Mouse (Mus musculus): ENCODE measurements around the gene Slc25a40. TPM values are rescaled to one million over a fixed set of nuclear protein-coding genes. Genes with fewer than 3 reads are reported as not detected.

Gene Slc25a40
- 3.5 TPM for polyA plus RNA-seq (2012; fragmentation: generic; extraction: Trizol)
- long read RNA-seq, experiment 1, partial matches to known transcripts, result 1 of 8 reads
- long read RNA-seq, experiment 1, other reads (novel, unspliced or antisense), result 2 of 8 reads
- long read RNA-seq, experiment 2, transcript Slc25a40-201 (12 exons, 2,784 nt), result major isoform, 23 of 51 reads
- long read RNA-seq, experiment 2, transcript Slc25a40-202 (11 exons, 2,602 nt), result minor isoform, 11 of 51 reads
- long read RNA-seq, experiment 2, partial matches to known transcripts, result 1 of 51 reads
- long read RNA-seq, experiment 2, other reads (novel, unspliced or antisense), result 16 of 51 reads

DNA sequence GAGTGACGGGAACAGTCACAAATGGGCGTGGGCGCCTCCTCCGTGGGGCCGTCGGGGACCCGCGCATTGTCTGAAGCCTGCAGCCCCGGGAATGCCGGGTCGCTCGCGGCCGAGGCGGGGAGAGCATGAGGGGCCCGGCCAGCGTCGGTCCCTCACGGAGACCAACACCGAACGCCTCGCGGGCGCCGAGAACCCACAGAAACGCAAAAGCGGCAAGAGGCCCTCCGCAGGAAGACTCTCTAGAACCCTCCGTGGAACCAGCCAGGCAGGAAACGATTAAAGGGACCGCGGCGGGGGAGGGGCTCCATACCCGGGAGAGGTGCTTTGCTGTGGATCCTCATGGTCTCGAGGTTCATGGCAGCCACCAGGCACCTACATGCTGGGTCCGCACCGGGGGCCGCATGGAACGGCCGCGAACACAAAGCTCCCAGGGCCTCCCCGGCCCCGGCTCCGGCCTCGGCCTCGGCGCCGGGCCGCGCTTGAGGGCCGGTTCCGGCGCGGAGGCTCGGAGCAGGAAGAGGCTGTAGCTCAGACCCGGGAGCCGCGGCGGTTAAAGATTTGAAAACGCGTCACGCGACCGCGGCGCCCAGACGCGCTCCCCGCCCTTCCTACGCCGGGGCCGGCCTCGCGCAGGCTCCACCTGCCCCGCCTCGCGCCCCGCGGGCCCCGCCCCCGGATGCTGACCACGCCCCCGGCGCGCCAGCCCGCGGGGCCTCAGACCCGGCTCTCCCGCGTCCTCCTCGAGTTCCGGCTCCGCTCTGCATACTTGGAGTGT is at the start of gene Slc25a40, which contains the start of gene Dbf4:
Gene Slc25a40, plus strand, starts transcription at position 694 of the 775 bp plus-strand sequence.
Gene Dbf4, minus strand, starts transcription at position 560 of the 775 bp plus-strand sequence.
- Histone ChIP-seq H3K4me3 (ENCODE audit: insufficient read depth, poor library complexity, severe bottlenecking) (peak within 1 kb of the TSS; percentile 74), H3K27me3 (ENCODE audit: control insufficient read depth, insufficient read depth, insufficient read length) (no peaks in the 10 kb centered on the region), H3K79me2 (ENCODE audit: control insufficient read depth, insufficient read depth) (peaks cover 83% of the 10 kb centered on the region), H3K79me3 (ENCODE audit: low read depth) (peaks cover 50% of the 10 kb centered on the region), H3K36me3 (ENCODE audit: control insufficient read depth, insufficient read depth) (peaks cover 39% of the 10 kb centered on the region), H3ac (ENCODE audit: control insufficient read depth, insufficient read length, low read depth) (peak within 1 kb of the TSS; percentile 98)
- no peak for TF ChIP-seq USF1 (IDR thresholded peaks at IDR 0.05; ENCODE audit: low read depth)
- TF ChIP-seq MAX (IDR thresholded peaks at IDR 0.05), result peak; percentile 36

DNA sequence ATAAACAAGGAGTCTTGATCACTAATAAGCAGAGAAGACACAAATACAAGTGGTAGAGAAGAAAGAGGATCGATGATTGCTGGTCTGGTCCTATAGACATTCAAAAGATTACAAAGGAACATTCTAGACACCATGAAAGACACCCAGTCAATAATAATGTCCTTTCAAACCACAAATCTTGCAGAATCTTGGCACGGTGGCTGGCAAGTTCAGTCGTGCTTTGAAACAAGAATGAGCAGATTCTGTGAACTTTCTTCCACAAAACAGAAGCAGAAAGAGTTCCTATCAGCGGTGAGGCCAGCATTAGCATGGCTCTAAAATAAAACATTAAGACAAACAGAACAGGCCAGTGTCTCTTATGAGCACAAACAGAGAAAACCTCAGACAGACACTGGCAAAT is 49.2 kb upstream of the Slc25a40 start:
- H3K79me3 ChIP-seq (ENCODE audit: low read depth), result no peaks in the 10 kb centered on the region
- H3K79me2 ChIP-seq (ENCODE audit: control insufficient read depth, insufficient read depth), result no peaks in the 10 kb centered on the region
- no peak overlapping the region for H3K4me3 ChIP-seq (ENCODE audit: insufficient read depth, poor library complexity, severe bottlenecking)
- no peaks in the 10 kb centered on the region for H3K36me3 ChIP-seq (ENCODE audit: control insufficient read depth, insufficient read depth)
- TF ChIP-seq CTCF (IDR thresholded peaks at IDR 0.05; ENCODE audit: control insufficient read depth, insufficient read depth, insufficient read length), result no peak
- no peak for TF ChIP-seq MYOG (IDR thresholded peaks at IDR 0.05; ENCODE audit: control insufficient read depth, extremely low read depth, insufficient read length)
- no peak for TF ChIP-seq FOSL1 (IDR thresholded peaks at IDR 0.05; ENCODE audit: insufficient read depth, low read length, poor library complexity, severe bottlenecking)
- no peak for TF ChIP-seq CEBPB (IDR thresholded peaks at IDR 0.05; ENCODE audit: low read depth)
- no peak for TF ChIP-seq MYOD1 (IDR thresholded peaks at IDR 0.05; ENCODE audit: control insufficient read depth, insufficient read length, low read depth)
- TF ChIP-seq USF1 (IDR thresholded peaks at IDR 0.05; ENCODE audit: low read depth), result no peak
- TF ChIP-seq MAX (IDR thresholded peaks at IDR 0.05), result no peak
- H3ac ChIP-seq (ENCODE audit: control insufficient read depth, insufficient read length, low read depth), result no peak overlapping the region
- H3K27me3 ChIP-seq (ENCODE audit: control insufficient read depth, insufficient read depth, insufficient read length), result no peaks in the 10 kb centered on the region

DNA sequence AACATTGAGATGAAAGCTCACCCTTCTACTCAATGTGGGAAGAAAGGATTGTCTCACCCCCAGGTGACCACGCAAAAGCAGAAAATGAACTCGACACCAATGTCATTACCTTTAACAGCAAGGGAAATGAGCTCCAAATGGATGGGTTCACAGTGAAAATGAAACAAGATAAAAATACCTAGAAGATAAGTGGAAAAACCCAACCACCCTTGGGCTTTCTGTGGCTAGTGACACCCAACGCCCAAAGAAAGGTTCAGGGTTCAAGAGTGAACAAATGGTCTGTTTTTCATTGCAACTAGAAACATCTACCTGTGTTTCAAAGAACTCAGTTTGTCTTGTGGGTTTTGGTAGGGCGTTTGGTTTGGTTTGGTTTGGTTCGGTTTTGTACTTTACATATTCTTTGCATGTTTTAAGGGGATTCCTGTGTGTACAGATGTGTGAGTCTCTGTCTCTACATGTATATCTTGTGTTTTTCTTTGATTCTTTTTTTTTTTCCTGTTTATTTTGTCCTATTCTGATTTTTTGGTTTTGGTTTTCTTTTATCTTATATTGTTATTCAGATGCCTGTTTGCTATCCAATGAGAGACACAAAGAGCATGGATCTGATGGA is 48.2 kb upstream of the Slc25a40 start:
- Histone ChIP-seq H3K36me3 (ENCODE audit: control insufficient read depth, insufficient read depth) (no peaks in the 10 kb centered on the region), H3ac (ENCODE audit: control insufficient read depth, insufficient read length, low read depth) (no peak overlapping the region), H3K79me2 (ENCODE audit: control insufficient read depth, insufficient read depth) (no peaks in the 10 kb centered on the region), H3K4me3 (ENCODE audit: insufficient read depth, poor library complexity, severe bottlenecking) (no peak overlapping the region), H3K79me3 (ENCODE audit: low read depth) (no peaks in the 10 kb centered on the region), H3K27me3 (ENCODE audit: control insufficient read depth, insufficient read depth, insufficient read length) (no peaks in the 10 kb centered on the region)
- TF ChIP-seq MYOD1 (IDR thresholded peaks at IDR 0.05; ENCODE audit: control insufficient read depth, insufficient read length, low read depth) (no peak), MAX (IDR thresholded peaks at IDR 0.05) (no peak), CEBPB (IDR thresholded peaks at IDR 0.05; ENCODE audit: low read depth) (no peak), FOSL1 (IDR thresholded peaks at IDR 0.05; ENCODE audit: insufficient read depth, low read length, poor library complexity, severe bottlenecking) (no peak), MYOG (IDR thresholded peaks at IDR 0.05; ENCODE audit: control insufficient read depth, extremely low read depth, insufficient read length) (no peak), CTCF (IDR thresholded peaks at IDR 0.05; ENCODE audit: control insufficient read depth, insufficient read depth, insufficient read length) (no peak), USF1 (IDR thresholded peaks at IDR 0.05; ENCODE audit: low read depth) (no peak)

DNA sequence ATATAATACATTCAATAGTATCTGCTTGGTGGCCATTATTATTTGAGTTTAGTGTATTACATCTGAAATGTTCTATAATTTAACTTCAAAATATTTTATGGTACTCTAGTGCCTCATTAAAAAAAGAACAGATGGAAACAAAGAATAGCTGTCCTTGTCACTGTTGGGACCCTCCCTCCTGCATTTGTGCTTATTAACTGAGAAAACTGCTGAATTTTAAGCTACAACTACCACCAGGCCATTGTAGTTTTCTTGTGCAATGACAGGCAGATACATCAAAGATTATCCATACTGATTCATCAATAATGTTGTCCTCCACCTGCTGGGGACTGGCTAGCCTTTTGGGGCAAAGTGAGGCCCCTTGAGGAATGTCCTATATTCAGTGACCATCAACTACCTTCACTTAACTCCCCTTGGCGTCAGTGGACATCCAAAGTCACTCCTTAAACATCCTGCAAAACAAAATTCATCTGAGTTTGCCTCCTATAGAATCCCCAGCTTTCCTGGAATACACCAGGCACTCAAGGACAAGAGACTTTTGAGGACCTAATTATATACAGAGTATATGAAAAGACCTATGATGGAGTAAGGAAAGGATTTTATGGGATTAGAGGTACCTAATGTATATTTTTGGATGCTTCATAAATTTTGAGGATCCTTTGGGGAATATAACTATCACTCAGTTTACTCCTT is 28.6 kb upstream of the Slc25a40 start:
- H3K4me3 ChIP-seq (ENCODE audit: insufficient read depth, poor library complexity, severe bottlenecking), result no peak overlapping the region

DNA sequence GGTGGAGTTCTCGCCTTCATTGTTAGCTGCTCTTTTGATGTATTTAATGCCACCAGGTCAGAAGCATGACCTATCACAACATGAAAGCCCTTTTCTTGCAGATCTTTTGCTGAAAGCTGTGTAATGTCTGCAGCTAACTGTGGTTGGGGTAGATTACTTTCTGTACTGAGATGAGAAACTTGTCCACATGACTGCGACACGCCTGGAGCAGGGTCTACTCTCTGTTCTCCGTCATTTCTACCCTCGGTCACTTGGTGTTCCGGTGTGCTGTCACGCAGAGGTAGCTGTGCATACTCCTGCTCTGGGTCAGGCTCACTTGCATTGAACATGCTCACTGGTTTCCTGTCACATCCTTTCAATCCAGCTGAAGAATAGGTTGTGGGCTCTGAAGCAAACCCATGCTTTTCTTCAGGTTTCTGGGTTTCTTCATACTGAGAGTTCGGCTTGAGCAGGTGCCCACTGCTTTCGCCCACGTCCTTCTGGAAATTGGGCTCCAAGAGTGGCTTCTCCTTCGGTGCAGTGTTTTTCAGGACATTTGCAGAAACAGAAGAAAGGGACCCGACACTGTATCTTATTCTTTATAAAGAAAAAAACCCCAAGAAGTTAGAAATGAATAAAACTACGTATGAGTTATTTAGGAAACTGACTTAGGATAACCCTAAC is 24.9 kb upstream of the Slc25a40 start:
- H3ac ChIP-seq (ENCODE audit: control insufficient read depth, insufficient read length, low read depth), result no peak overlapping the region
- H3K27me3 ChIP-seq (ENCODE audit: control insufficient read depth, insufficient read depth, insufficient read length), result no peaks in the 10 kb centered on the region
- peaks cover 76% of the 10 kb centered on the region for H3K36me3 ChIP-seq (ENCODE audit: control insufficient read depth, insufficient read depth)
- TF ChIP-seq CTCF (IDR thresholded peaks at IDR 0.05; ENCODE audit: control insufficient read depth, insufficient read depth, insufficient read length) (no peak), MAX (IDR thresholded peaks at IDR 0.05) (no peak), USF1 (IDR thresholded peaks at IDR 0.05; ENCODE audit: low read depth) (no peak), MYOG (IDR thresholded peaks at IDR 0.05; ENCODE audit: control insufficient read depth, extremely low read depth, insufficient read length) (no peak), CEBPB (IDR thresholded peaks at IDR 0.05; ENCODE audit: low read depth) (no peak), FOSL1 (IDR thresholded peaks at IDR 0.05; ENCODE audit: insufficient read depth, low read length, poor library complexity, severe bottlenecking) (no peak), MYOD1 (IDR thresholded peaks at IDR 0.05; ENCODE audit: control insufficient read depth, insufficient read length, low read depth) (no peak)
- H3K79me2 ChIP-seq (ENCODE audit: control insufficient read depth, insufficient read depth), result no peaks in the 10 kb centered on the region
- no peaks in the 10 kb centered on the region for H3K79me3 ChIP-seq (ENCODE audit: low read depth)
- H3K4me3 ChIP-seq (ENCODE audit: insufficient read depth, poor library complexity, severe bottlenecking), result no peak overlapping the region

More for the DNA sequence above, 28.6 kb upstream of the Slc25a40 start:
- H3ac ChIP-seq (ENCODE audit: control insufficient read depth, insufficient read length, low read depth), result no peak overlapping the region
- H3K79me2 ChIP-seq (ENCODE audit: control insufficient read depth, insufficient read depth), result no peaks in the 10 kb centered on the region
- TF ChIP-seq FOSL1 (IDR thresholded peaks at IDR 0.05; ENCODE audit: insufficient read depth, low read length, poor library complexity, severe bottlenecking) (no peak), CEBPB (IDR thresholded peaks at IDR 0.05; ENCODE audit: low read depth) (no peak), MYOD1 (IDR thresholded peaks at IDR 0.05; ENCODE audit: control insufficient read depth, insufficient read length, low read depth) (no peak), MAX (IDR thresholded peaks at IDR 0.05) (no peak), USF1 (IDR thresholded peaks at IDR 0.05; ENCODE audit: low read depth) (no peak), MYOG (IDR thresholded peaks at IDR 0.05; ENCODE audit: control insufficient read depth, extremely low read depth, insufficient read length) (no peak), CTCF (IDR thresholded peaks at IDR 0.05; ENCODE audit: control insufficient read depth, insufficient read depth, insufficient read length) (no peak)
- no peaks in the 10 kb centered on the region for H3K27me3 ChIP-seq (ENCODE audit: control insufficient read depth, insufficient read depth, insufficient read length)
- peaks cover 41% of the 10 kb centered on the region for H3K36me3 ChIP-seq (ENCODE audit: control insufficient read depth, insufficient read depth)
- no peaks in the 10 kb centered on the region for H3K79me3 ChIP-seq (ENCODE audit: low read depth)
